8 mouse cellular contexts compared by ENCODE assay signal in the genomic region with DNA sequence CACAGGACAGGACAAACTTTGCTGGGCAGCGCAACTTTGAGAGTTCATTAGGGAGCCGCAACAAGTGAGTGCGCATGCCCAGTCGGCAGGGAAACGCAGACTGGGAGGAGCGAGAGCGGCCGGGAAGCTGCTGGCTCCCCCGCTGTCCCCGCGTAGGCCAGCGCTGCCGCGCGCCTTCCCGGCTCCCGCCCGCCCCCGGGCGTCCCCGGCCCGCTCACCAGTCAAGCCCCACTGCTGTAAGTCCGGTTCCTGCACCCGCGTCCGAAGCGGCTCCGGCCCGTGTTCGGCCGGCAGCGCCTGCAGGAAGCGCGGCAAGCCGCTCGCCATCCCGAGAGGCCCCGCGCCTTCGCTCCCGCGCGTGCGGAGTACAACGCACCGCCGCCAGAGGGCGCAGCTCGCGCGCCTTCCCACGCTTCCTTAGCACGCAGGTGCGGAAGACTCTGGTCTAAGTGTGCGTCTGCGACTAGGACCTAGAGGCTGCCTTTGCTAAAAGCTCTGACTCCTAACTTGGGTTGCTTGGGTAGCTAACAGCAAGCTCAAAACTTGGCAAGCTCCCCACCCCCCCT. TPM values are rescaled to one million over a fixed set of nuclear protein-coding genes. Genes with fewer than 3 reads are reported as not detected.
DNase-seq lines count a peak whose midpoint lies in the region; ATAC-seq lines count a peak whose summit lies in the region.

A gene (minus strand): TSS at position 359 of the 566 bp plus-strand sequence.

- no peaks in the 10 kb centered on the region for H3K36me3 ChIP-seq in intestine, embryonic 14.5 days (ENCODE audit: control insufficient read depth, insufficient read depth, low read length)

- H3K9me3 ChIP-seq in intestine, embryonic 14.5 days (ENCODE audit: control insufficient read depth, low read length), result no peaks in the 10 kb centered on the region

- under 1% methylated on average over 56 of the region's 56 CpGs for WGBS in intestine, embryonic 14.5 days

- no peaks in the 10 kb centered on the region for H3K27me3 ChIP-seq in intestine, embryonic 14.5 days (replicated peaks; ENCODE audit: control insufficient read depth, insufficient read depth, low read length)

- intact Hi-C loops in left cerebral cortex, postnatal 14 days (cut with DNase I), result loop anchor here (5.0 kb wide), 1 partner anchor 47 kb away; a partner anchor contains a TSS

- ATAC-seq in intestine, embryonic 14.5 days (replicated peaks; ENCODE audit: low FRiP score, low TSS enrichment, low read depth), result peak; percentile 87
- ATAC-seq in megakaryocyte-erythroid progenitor cell, adult 5-6 weeks (replicated peaks; ENCODE audit: low FRiP score, low TSS enrichment, poor library complexity, severe bottlenecking), result peak; percentile 88

- peak within 1 kb of the TSS; percentile 69 for H3K4me2 ChIP-seq in intestine, embryonic 14.5 days (ENCODE audit: low read length)

- peak within 1 kb of the TSS; percentile 84 for H3K9ac ChIP-seq in intestine, embryonic 14.5 days (ENCODE audit: low read length)

- peak within 1 kb of the TSS; percentile 71 for H3K4me3 ChIP-seq in intestine, embryonic 14.5 days (ENCODE audit: low read depth, low read length)

- peak; percentile 94 for DNase-seq in adrenal gland, adult 2 months
- peak; percentile 95 for DNase-seq in embryo, embryonic 11 days
- DNase-seq in gastrocnemius, postnatal 25 days, result peak; percentile 89
- DNase-seq in intestine, embryonic 14.5 days (ENCODE audit: low spot score), result peak; percentile 98
- DNase-seq in left cerebral cortex, postnatal 14 days (ENCODE audit: low spot score in 2 of 2), result peak; percentile 86 to 94
- peak; percentile 91 for DNase-seq in right cerebral cortex, postnatal 14 days
- peak; percentile 93 for DNase-seq in urinary bladder, postnatal 25 days (ENCODE audit: low spot score)

- peak within 1 kb of the TSS; percentile 92 for H3K27ac ChIP-seq in intestine, embryonic 14.5 days (ENCODE audit: low read depth)

- H3K4me1 ChIP-seq in intestine, embryonic 14.5 days (replicated peaks; ENCODE audit: control insufficient read depth, insufficient read depth, low read length), result peaks cover 3% of the 10 kb centered on the region

RNA-seq across cellular contexts. Expression of the gene that starts here (rescaled TPM):
- total RNA-seq in adrenal gland, adult 2 months (2021), result 10 to 100 TPM; 13.6 to 14.6 TPM
- polyA plus RNA-seq in adrenal gland, adult 2 months (2012; rRNA removed), result 1.7 and 1.9 TPM in 2 replicates
- total RNA-seq in gastrocnemius, postnatal 25 days (2021), result 1 to 10 TPM; 9.3 to 9.6 TPM
- 20.2 and 21.8 TPM in 2 replicates for polyA plus RNA-seq in intestine, embryonic 14.5 days (2014; fragmentation: Nextera tagmentation; extraction: Ambion mirVana)
- 10 to 100 TPM; 10.1 to 11.2 TPM for total RNA-seq in left cerebral cortex, postnatal 14 days (2021)
- 36.2 and 36.8 TPM in 2 replicates for total RNA-seq in megakaryocyte-erythroid progenitor cell, adult 5-6 weeks (2014; fragmentation: Nextera tagmentation)
- total RNA-seq in megakaryocyte-erythroid progenitor cell, adult 5-6 weeks (2017), result 67.7 and 68.8 TPM in 2 replicates

Comparison
In these comparisons a context has a peak if more than half of its experiments do, and no peak if none do; other contexts are left out.
1. Peak in every context shown above with its lines: DNase-seq, ATAC-seq, H3K4me3 ChIP-seq and H3K27ac ChIP-seq.